Mouse (Mus musculus) midbrain, embryonic 14.5 days (tissue): ENCODE measurements around the gene Golga4. TPM values are rescaled to one million over a fixed set of nuclear protein-coding genes. Genes with fewer than 3 reads are reported as not detected.

Experiments
- ATAC-seq: fragments of 200-750 bp; cut with Nextera tagmentation; 2 replicates; pipeline ENCODE4 v1.8.0; 2017; ENCODE audit warnings: moderate number of reproducible peaks, moderate library complexity; ENCODE audit not compliant: low FRiP score, low TSS enrichment
- DNase-seq: peaks from one replicate; pipeline ENCODE4 v3.0.0-alpha.2; 2015
- H3K27ac ChIP-seq: fragments of 300-500 bp; sonication (generic); replicated peaks from 2 replicates; pipeline ENCODE4 v1.5.1; 2014; ENCODE audit warnings: mild to moderate bottlenecking, low read depth, low read length, moderate library complexity
- H3K27me3 ChIP-seq: fragments of 300-500 bp; sonication (generic); 2 replicates; pipeline ENCODE4 v1.6.1; 2014; ENCODE audit warnings: low read length, control low read depth, mixed read lengths; ENCODE audit not compliant: control insufficient read depth, insufficient read depth
- H3K36me3 ChIP-seq: fragments of 300-500 bp; sonication (generic); 2 replicates; pipeline ENCODE4 v1.6.1; 2014; ENCODE audit warnings: low read length, control low read depth; ENCODE audit not compliant: control insufficient read depth, insufficient read depth
- H3K4me1 ChIP-seq: fragments of 300-500 bp; sonication (generic); 2 replicates; pipeline ENCODE4 v1.6.1; 2014; ENCODE audit warnings: mild to moderate bottlenecking, antibody characterized with exemption, low read length, control low read depth; ENCODE audit not compliant: control insufficient read depth, insufficient read depth
- H3K4me2 ChIP-seq: fragments of 300-500 bp; sonication (generic); 2 replicates; pipeline ENCODE4 v1.6.1; 2014; ENCODE audit warnings: mild to moderate bottlenecking, low read length, moderate library complexity
- H3K4me3 ChIP-seq: fragments of 300-500 bp; sonication (generic); replicated peaks from 2 replicates; pipeline ENCODE4 v1.5.1; 2014; ENCODE audit warnings: low read depth, low read length
- H3K9ac ChIP-seq: fragments of 300-500 bp; sonication (generic); replicated peaks from 2 replicates; pipeline ENCODE4 v1.6.1; 2014; ENCODE audit warnings: mild to moderate bottlenecking, low read length, moderate library complexity
- H3K9me3 ChIP-seq: fragments of 300-500 bp; sonication (generic); 2 replicates; pipeline ENCODE4 v1.6.1; 2016; ENCODE audit warnings: low read length, control low read depth, mixed read lengths; ENCODE audit not compliant: control insufficient read depth
- WGBS: fragments of 180-500 bp; shearing (Covaris S2); extraction: QIAGEN DNeasy Blood & Tissue Kit; methylation state at CpG from one replicate; pipeline ENCODE4 v1.1.7; 2014; 5-methylcytosine and 5-hydroxymethylcytosine counted together
- polyA plus RNA-seq: library from polyadenylated mRNA; unstranded; fragments of >200 nt; fragmentation: Nextera tagmentation; extraction: Ambion mirVana; gene quantifications from 2 replicates; pipeline ENCODE4 v1.2.1, GENCODE M21; 2014

Gene Golga4
- polyA plus RNA-seq, 1 experiment from 2014 or later: 53.3 TPM

- Histone ChIP-seq H3K27ac (no peak overlapping the region), H3K27me3 (no peaks in the 10 kb centered on the region), H3K4me3 (no peak overlapping the region), H3K9ac (no peak overlapping the region), H3K4me2 (no peak overlapping the region), H3K4me1 (no peaks in the 10 kb centered on the region), H3K9me3 (no peaks in the 10 kb centered on the region), H3K36me3 (peaks cover 50% of the 10 kb centered on the region)
- 85% methylated on average over 11 of the region's 11 CpGs for WGBS
- DNase-seq (no peak), ATAC-seq (no peak)
These were observed 17.7 kb downstream of the Golga4 start for GRCm38 (mm10) chr9:118523738-118524137.

GRCm38 (mm10) chr9:118527056-118527455, 21.0 kb downstream of the Golga4 start:
- Histone ChIP-seq H3K9me3 (no peaks in the 10 kb centered on the region), H3K9ac (no peak overlapping the region), H3K27me3 (no peaks in the 10 kb centered on the region), H3K4me2 (no peak overlapping the region), H3K4me1 (no peaks in the 10 kb centered on the region), H3K4me3 (no peak overlapping the region), H3K36me3 (peaks cover 81% of the 10 kb centered on the region), H3K27ac (no peak overlapping the region)
- DNase-seq (no peak), ATAC-seq (no peak)
- WGBS: 91% methylated on average over 18 of the region's 18 CpGs

DNA sequence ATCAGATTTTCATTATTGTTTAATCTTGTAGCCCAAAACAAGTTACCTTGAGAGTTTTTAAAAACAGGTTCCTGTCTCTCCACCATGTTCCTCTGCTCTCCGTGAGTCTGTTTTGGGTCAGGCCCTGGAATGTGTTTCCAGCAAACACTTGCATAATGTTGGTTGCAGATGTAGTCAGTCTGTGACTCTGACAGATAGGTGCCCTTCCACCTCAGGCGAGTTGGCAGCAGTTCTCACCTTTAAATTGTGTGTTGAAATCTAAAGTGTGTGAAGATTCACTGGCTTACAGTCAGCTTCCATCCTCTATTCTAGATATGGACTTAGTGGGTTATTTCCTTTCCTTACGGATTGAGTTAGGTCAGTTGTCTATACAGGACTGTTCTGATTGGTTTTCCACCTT, 23.7 kb downstream of the Golga4 start:
- DNase-seq (no peak), ATAC-seq (no peak)
- H3K4me3 ChIP-seq: no peak overlapping the region
- H3K36me3 ChIP-seq: peaks cover 88% of the 10 kb centered on the region
- WGBS: 93% methylated on average over 3 of the region's 3 CpGs
- no peak overlapping the region for H3K9ac ChIP-seq
- H3K4me1 ChIP-seq: no peaks in the 10 kb centered on the region
- no peak overlapping the region for H3K27ac ChIP-seq
- H3K27me3 ChIP-seq: no peaks in the 10 kb centered on the region
- no peak overlapping the region for H3K4me2 ChIP-seq
- no peaks in the 10 kb centered on the region for H3K9me3 ChIP-seq

GRCm38 (mm10) chr9:118530679-118531078, 24.6 kb downstream of the Golga4 start:
- ATAC-seq: no peak

GRCm38 (mm10) chr9:118532516-118533205, 26.6 kb downstream of the Golga4 start:
- no peak for ATAC-seq

More at GRCm38 (mm10) chr9:118530679-118531078, 24.6 kb downstream of the Golga4 start:
- Histone ChIP-seq H3K4me2 (no peak overlapping the region), H3K27ac (no peak overlapping the region), H3K9me3 (no peaks in the 10 kb centered on the region), H3K27me3 (no peaks in the 10 kb centered on the region), H3K4me3 (no peak overlapping the region), H3K9ac (no peak overlapping the region), H3K4me1 (no peaks in the 10 kb centered on the region), H3K36me3 (peaks cover 86% of the 10 kb centered on the region)
- DNase-seq: no peak
- 91% methylated on average over 6 of the region's 6 CpGs for WGBS

DNA sequence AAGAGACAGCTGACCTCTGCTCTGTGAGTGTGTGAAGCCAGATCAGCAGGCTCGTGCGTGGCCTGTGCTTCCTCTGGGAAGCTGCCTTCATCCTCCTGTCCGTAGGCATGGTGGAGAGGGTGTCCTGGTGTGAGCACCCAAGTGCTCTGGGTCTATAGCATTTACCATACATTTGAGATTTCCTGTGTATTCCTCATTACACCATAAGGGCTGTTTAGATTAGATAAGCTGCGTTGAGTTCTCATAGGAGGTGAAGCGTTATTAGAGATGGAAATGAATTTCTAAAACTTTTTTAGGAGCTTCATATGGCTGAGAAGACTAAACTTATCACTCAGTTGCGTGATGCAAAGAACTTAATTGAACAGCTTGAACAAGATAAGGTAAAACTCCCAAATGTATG, 30.9 kb downstream of the Golga4 start:
- Histone ChIP-seq H3K27ac (no peak overlapping the region), H3K9me3 (no peaks in the 10 kb centered on the region), H3K36me3 (peaks cover 90% of the 10 kb centered on the region), H3K27me3 (no peaks in the 10 kb centered on the region), H3K9ac (no peak overlapping the region), H3K4me3 (no peak overlapping the region), H3K4me1 (no peaks in the 10 kb centered on the region), H3K4me2 (no peak overlapping the region)
- 91% methylated on average over 6 of the region's 6 CpGs for WGBS
- DNase-seq: no peak
- no peak for ATAC-seq

More at GRCm38 (mm10) chr9:118532516-118533205, 26.6 kb downstream of the Golga4 start:
- Histone ChIP-seq H3K27ac (no peak overlapping the region), H3K4me3 (no peak overlapping the region), H3K36me3 (peaks cover 88% of the 10 kb centered on the region), H3K27me3 (no peaks in the 10 kb centered on the region), H3K9ac (no peak overlapping the region), H3K9me3 (no peaks in the 10 kb centered on the region), H3K4me2 (no peak overlapping the region), H3K4me1 (no peaks in the 10 kb centered on the region)
- WGBS: 97% methylated on average over 7 of the region's 7 CpGs
- no peak for DNase-seq

GRCm38 (mm10) chr9:118537463-118538339, 31.6 kb downstream of the Golga4 start:
- H3K27ac ChIP-seq: no peak overlapping the region
- H3K4me1 ChIP-seq: no peaks in the 10 kb centered on the region
- peaks cover 90% of the 10 kb centered on the region for H3K36me3 ChIP-seq
- no peak overlapping the region for H3K9ac ChIP-seq
- 85% methylated on average over 9 of the region's 9 CpGs for WGBS
- no peak overlapping the region for H3K4me3 ChIP-seq
- DNase-seq: no peak
- no peaks in the 10 kb centered on the region for H3K9me3 ChIP-seq
- ATAC-seq: no peak
- H3K27me3 ChIP-seq: no peaks in the 10 kb centered on the region
- H3K4me2 ChIP-seq: no peak overlapping the region

- Histone ChIP-seq H3K4me2 (no peak overlapping the region), H3K36me3 (peaks cover 75% of the 10 kb centered on the region), H3K9me3 (no peaks in the 10 kb centered on the region), H3K4me1 (no peaks in the 10 kb centered on the region), H3K27me3 (no peaks in the 10 kb centered on the region), H3K27ac (no peak overlapping the region), H3K9ac (no peak overlapping the region), H3K4me3 (no peak overlapping the region)
- DNase-seq: no peak
- WGBS: 87% methylated on average over 8 of the region's 8 CpGs
- no peak for ATAC-seq
These were observed 35.8 kb downstream of the Golga4 start for GRCm38 (mm10) chr9:118541851-118542250.
